Mouse (Mus musculus) kidney, embryonic 14.5 days (tissue): Measurements from ENCODE around the gene Tspan31. TPM values are rescaled to one million over a fixed set of nuclear protein-coding genes. Genes with fewer than 3 reads are reported as not detected.
"Not testable (repeated sequence)": the region's sequence is repeated elsewhere in the genome, so short reads cannot be mapped to it uniquely, and the experiment has no call there.

Source experiments
- ATAC-seq: fragments of 200-750 bp; cut with Nextera tagmentation; 2 replicates; pipeline ENCODE4 v1.8.0; 2017; ENCODE audit warnings: moderate number of reproducible peaks, mild to moderate bottlenecking, moderate TSS enrichment, moderate library complexity; ENCODE audit not compliant: low FRiP score, low TSS enrichment
- H3K27ac ChIP-seq: fragments of 300-500 bp; sonication (generic); 2 replicates; pipeline ENCODE4 v1.5.1; 2014; ENCODE audit warnings: low read depth, mild to moderate bottlenecking, low read length, moderate library complexity, mixed read lengths
- H3K27me3 ChIP-seq: fragments of 300-500 bp; sonication (generic); 2 replicates; pipeline ENCODE4 v1.6.1; 2014; ENCODE audit warnings: mild to moderate bottlenecking, low read length; ENCODE audit not compliant: control insufficient read depth, insufficient read depth
- H3K36me3 ChIP-seq: fragments of 300-500 bp; sonication (generic); 2 replicates; pipeline ENCODE4 v1.6.1; 2014; ENCODE audit warnings: low read length, mixed read lengths; ENCODE audit not compliant: control insufficient read depth, insufficient read depth
- H3K4me1 ChIP-seq: fragments of 300-500 bp; sonication (generic); 2 replicates; pipeline ENCODE4 v1.6.1; 2014; ENCODE audit warnings: low read length, mixed read lengths; ENCODE audit not compliant: control insufficient read depth, insufficient read depth
- H3K4me2 ChIP-seq: fragments of 300-500 bp; sonication (generic); replicated peaks from 2 replicates; pipeline ENCODE4 v1.6.1; 2014; ENCODE audit warnings: low read depth, mild to moderate bottlenecking, low read length
- H3K4me3 ChIP-seq: fragments of 300-500 bp; sonication (generic); 2 replicates; pipeline ENCODE4 v1.5.1; 2014; ENCODE audit warnings: mild to moderate bottlenecking, low read length
- H3K9ac ChIP-seq: fragments of 300-500 bp; sonication (generic); 2 replicates; pipeline ENCODE4 v1.6.1; 2014; ENCODE audit warnings: low read depth, mild to moderate bottlenecking, low read length, moderate library complexity
- H3K9me3 ChIP-seq: fragments of 300-500 bp; sonication (generic); 2 replicates; pipeline ENCODE4 v1.6.1; 2016; ENCODE audit warnings: low read length; ENCODE audit not compliant: control insufficient read depth
- WGBS: fragments of 180-500 bp; shearing (Covaris S2); extraction: QIAGEN DNeasy Blood & Tissue Kit; methylation state at CpG from one replicate; pipeline ENCODE4 v1.1.7; 2014; 5-methylcytosine and 5-hydroxymethylcytosine counted together
- polyA plus RNA-seq: library from polyadenylated mRNA; unstranded; fragments of >200 nt; fragmentation: Nextera tagmentation; extraction: Ambion mirVana; gene quantifications from 2 replicates; pipeline ENCODE4 v1.2.1, GENCODE M21; 2014

Gene Tspan31
- polyA plus RNA-seq, 1 experiment from 2014 or later = 153 TPM

- WGBS = 1% methylated on average over 35 of the region's 49 CpGs
These were observed 8.9 kb upstream of the Tspan31 start for GRCm38 (mm10) chr10:127078677-127079575.

GRCm38 (mm10) chr10:127078001-127078676 lies 8.1 kb upstream of the Tspan31 start:
- H3K9ac ChIP-seq = no peak overlapping the region
- no peaks in the 10 kb centered on the region for H3K36me3 ChIP-seq
- H3K27ac ChIP-seq = no peak overlapping the region
- WGBS = 5% methylated on average over 11 of the region's 12 CpGs
- no peaks in the 10 kb centered on the region for H3K9me3 ChIP-seq
- H3K4me3 ChIP-seq = peak overlapping the region; percentile 51
- H3K27me3 ChIP-seq = peaks cover 72% of the 10 kb centered on the region
- peak overlapping the region; percentile 96 for H3K4me2 ChIP-seq
- H3K4me1 ChIP-seq = peaks cover 28% of the 10 kb centered on the region
- ATAC-seq = peak; percentile 7; the same call in 1 of the 2 replicates

More at GRCm38 (mm10) chr10:127078677-127079575, 8.9 kb upstream of the Tspan31 start:
- Histone ChIP-seq H3K27ac (no peak overlapping the region), H3K9ac (peak overlapping the region; percentile 53), H3K4me3 (peak overlapping the region; percentile 51), H3K4me1 (peaks cover 28% of the 10 kb centered on the region), H3K27me3 (peaks cover 76% of the 10 kb centered on the region), H3K9me3 (no peaks in the 10 kb centered on the region), H3K36me3 (no peaks in the 10 kb centered on the region), H3K4me2 (peak overlapping the region; percentile 96)
- ATAC-seq = peak; percentile 38

GRCm38 (mm10) chr10:127077515-127077914 lies 7.5 kb upstream of the Tspan31 start:
- Histone ChIP-seq H3K9ac (no peak overlapping the region), H3K36me3 (no peaks in the 10 kb centered on the region), H3K27me3 (peaks cover 66% of the 10 kb centered on the region), H3K9me3 (no peaks in the 10 kb centered on the region), H3K4me1 (peaks cover 28% of the 10 kb centered on the region), H3K4me2 (no peak overlapping the region), H3K4me3 (no peak overlapping the region; the same call in 1 of the 2 replicates), H3K27ac (no peak overlapping the region)
- 9% methylated on average over 10 of the region's 10 CpGs for WGBS
- no peak for ATAC-seq

GRCm38 (mm10) chr10:127076082-127076481 lies 6.0 kb upstream of the Tspan31 start:
- 33% methylated on average over 4 of the region's 4 CpGs for WGBS
- peaks cover 52% of the 10 kb centered on the region for H3K27me3 ChIP-seq
- H3K4me3 ChIP-seq = no peak overlapping the region

GRCm38 (mm10) chr10:127075651-127076050 lies 5.6 kb upstream of the Tspan31 start:
- Histone ChIP-seq H3K4me1 (peaks cover 21% of the 10 kb centered on the region), H3K4me2 (no peak overlapping the region), H3K9me3 (no peaks in the 10 kb centered on the region), H3K9ac (no peak overlapping the region), H3K27me3 (peaks cover 48% of the 10 kb centered on the region), H3K36me3 (no peaks in the 10 kb centered on the region), H3K4me3 (no peak overlapping the region), H3K27ac (no peak overlapping the region)
- WGBS = 66% methylated on average over 8 of the region's 8 CpGs
- ATAC-seq = no peak

More at GRCm38 (mm10) chr10:127076082-127076481, 6.0 kb upstream of the Tspan31 start:
- Histone ChIP-seq H3K36me3 (no peaks in the 10 kb centered on the region), H3K27ac (no peak overlapping the region), H3K9ac (no peak overlapping the region), H3K4me2 (no peak overlapping the region), H3K9me3 (no peaks in the 10 kb centered on the region), H3K4me1 (peaks cover 23% of the 10 kb centered on the region)
- no peak for ATAC-seq

GRCm38 (mm10) chr10:127075080-127075479 lies 5.0 kb upstream of the Tspan31 start, which contains the start of gene Agap2:
Agap2 (plus strand) TSS chr10:127075284.
- no peaks in the 10 kb centered on the region for H3K36me3 ChIP-seq
- H3K9ac ChIP-seq = no peak within 1 kb of the TSS
- ATAC-seq = no peak
- H3K4me3 ChIP-seq = no peak within 1 kb of the TSS
- peaks cover 42% of the 10 kb centered on the region for H3K27me3 ChIP-seq
- peaks cover 20% of the 10 kb centered on the region for H3K4me1 ChIP-seq
- H3K4me2 ChIP-seq = no peak within 1 kb of the TSS
- no peaks in the 10 kb centered on the region for H3K9me3 ChIP-seq
- 56% methylated on average over 9 of the region's 9 CpGs for WGBS
- no peak within 1 kb of the TSS for H3K27ac ChIP-seq

GRCm38 (mm10) chr10:127073981-127074380 lies 3.9 kb upstream of the Tspan31 start:
- H3K36me3 ChIP-seq = no peaks in the 10 kb centered on the region
- H3K4me3 ChIP-seq = no peak overlapping the region
- H3K9me3 ChIP-seq = no peaks in the 10 kb centered on the region
- no peak overlapping the region for H3K4me2 ChIP-seq
- H3K9ac ChIP-seq = no peak overlapping the region
- WGBS = 97% methylated on average over 1 of the region's 1 CpGs
- no peak overlapping the region for H3K27ac ChIP-seq
- H3K4me1 ChIP-seq = peaks cover 12% of the 10 kb centered on the region
- no peak for ATAC-seq
- H3K27me3 ChIP-seq = peaks cover 31% of the 10 kb centered on the region

- 74% methylated on average over 2 of the region's 2 CpGs for WGBS
- H3K27ac ChIP-seq, H3K9ac ChIP-seq, H3K4me2 ChIP-seq, H3K9me3 ChIP-seq, ATAC-seq, H3K4me3 ChIP-seq, H3K36me3 ChIP-seq: not testable (repeated sequence)
- Histone ChIP-seq H3K4me1 (peaks cover 13% of the 10 kb centered on the region), H3K27me3 (peaks cover 21% of the 10 kb centered on the region)
These were observed 2.9 kb upstream of the Tspan31 start for GRCm38 (mm10) chr10:127072969-127073368.

- not testable (repeated sequence) for H3K9me3 ChIP-seq, H3K27ac ChIP-seq, H3K9ac ChIP-seq, H3K4me2 ChIP-seq, ATAC-seq, H3K4me3 ChIP-seq
- Histone ChIP-seq H3K4me1 (peaks cover 13% of the 10 kb centered on the region), H3K36me3 (peaks cover 15% of the 10 kb centered on the region), H3K27me3 (peaks cover 15% of the 10 kb centered on the region)
- WGBS = 92% methylated on average over 4 of the region's 4 CpGs
These were observed 2.2 kb upstream of the Tspan31 start for GRCm38 (mm10) chr10:127072270-127072669.
